Mouse (Mus musculus): ENCODE results near the gene Exoc6b.

DNA sequence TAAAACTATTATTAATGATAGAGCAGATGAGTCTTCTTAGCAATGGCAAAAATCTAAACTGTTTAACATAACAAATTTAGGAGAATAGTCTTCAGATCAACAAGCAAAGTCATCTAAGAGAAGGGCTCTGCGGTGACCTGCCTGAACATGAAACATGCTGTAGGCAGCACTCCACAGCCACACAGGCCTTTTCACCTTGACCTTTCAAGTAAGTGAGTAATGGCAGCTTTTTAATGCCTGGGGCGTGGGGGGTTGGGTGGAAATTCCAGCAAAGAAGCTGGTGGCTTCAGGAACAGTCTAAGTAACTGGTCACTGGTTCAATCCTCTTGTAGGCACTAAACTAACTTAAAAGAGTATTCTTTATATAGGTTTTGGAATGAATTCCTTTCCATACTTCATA lies 58.9 kb downstream of the Exoc6b start:
- TF ChIP-seq USF1 (IDR thresholded peaks at IDR 0.05; ENCODE audit: low read depth) (no peak), TCF3 (IDR thresholded peaks at IDR 0.05; ENCODE audit: insufficient read length, low read depth) (no peak), TCF12 (IDR thresholded peaks at IDR 0.05; ENCODE audit: insufficient read depth, poor library complexity, severe bottlenecking) (no peak), POLR2A (IDR thresholded peaks at IDR 0.05; ENCODE audit: insufficient read length, low read depth) (no peak)

Measured in myocyte (in vitro differentiated cells).